27 mouse cellular contexts compared by ENCODE assay signal in genomic region chrX:71287088-71287487, GRCm38 (mm10).
DNase-seq lines count a peak whose midpoint lies in the region; ATAC-seq and TF ChIP-seq lines count a peak whose summit lies in the region.
"Had no signal": no experiment of that assay in that cellular context is flagged by ENCODE, and none has a peak within 500 bp of the region (broad histone marks: within the 10 kb centered on the region; RNA-seq: fewer than 3 reads in every experiment).

No protein-coding gene starts in this region.

- no peaks in the 10 kb centered on the region; the same call in 1 of the 2 replicates for H3K4me1 ChIP-seq in bone marrow, adult 2 months (ENCODE audit: control insufficient read depth, insufficient read depth, low read length)
- no peaks in the 10 kb centered on the region for H3K4me1 ChIP-seq in midbrain, embryonic 16.5 days (ENCODE audit: control insufficient read depth, insufficient read depth, low read length)
- H3K4me1 ChIP-seq: embryonic facial prominence, embryonic 13.5 days; embryonic facial prominence, embryonic 15.5 days; forebrain, embryonic 10.5 days; forebrain, embryonic 12.5 days had no signal

- WGBS in bone marrow, adult 2 months: 67% methylated on average over 7 of the region's 7 CpGs
- WGBS in midbrain, embryonic 16.5 days: 90% methylated on average over 7 of the region's 7 CpGs

- DNase-seq in adrenal gland, postnatal 4 days (ENCODE audit: low spot score in 2 of 2): no peak
- no peak for DNase-seq in cerebellum, adult 9-11 months
- DNase-seq: adrenal gland, adult 8-10 months; adrenal gland, postnatal 14 days; adrenal gland, postnatal 36 days; B cell, adult 2 months; cerebellum, adult 11-12 months; cerebellum, adult 2 months; cerebellum, adult 9-10 months; cerebellum, postnatal 14 days; cerebellum, postnatal 36 days; embryo, embryonic 11 days had no signal

- no peak overlapping the region for H3K9ac ChIP-seq in midbrain, embryonic 16.5 days (ENCODE audit: low read depth, low read length)
- H3K9ac ChIP-seq: embryonic facial prominence, embryonic 13.5 days; embryonic facial prominence, embryonic 15.5 days; forebrain, embryonic 12.5 days had no signal

- no peaks in the 10 kb centered on the region for H3K36me3 ChIP-seq in midbrain, embryonic 16.5 days (ENCODE audit: control insufficient read depth, insufficient read depth, low read length)
- H3K36me3 ChIP-seq: embryonic facial prominence, embryonic 13.5 days; embryonic facial prominence, embryonic 15.5 days; forebrain, embryonic 10.5 days; forebrain, embryonic 12.5 days had no signal

- no peak overlapping the region for H3K4me2 ChIP-seq in midbrain, embryonic 16.5 days (ENCODE audit: low read length)
- H3K4me2 ChIP-seq: embryonic facial prominence, embryonic 13.5 days; embryonic facial prominence, embryonic 15.5 days; forebrain, embryonic 12.5 days had no signal

- no peak for TF ChIP-seq POLR2A in bone marrow, adult 2 months (IDR thresholded peaks at IDR 0.05; ENCODE audit: borderline replicate concordance, control insufficient read depth, low read depth, low read length)

- TF ChIP-seq CTCF in bone marrow, adult 2 months (IDR thresholded peaks at IDR 0.05; ENCODE audit: control insufficient read depth, insufficient read depth, low read length): no peak

- H3K27me3 ChIP-seq in midbrain, embryonic 16.5 days (ENCODE audit: control insufficient read depth, insufficient read depth, low read depth, low read length): no peaks in the 10 kb centered on the region
- H3K27me3 ChIP-seq: CH12.LX; embryonic facial prominence, embryonic 15.5 days; forebrain, embryonic 12.5 days had no signal

- H3K4me3 ChIP-seq in bone marrow, adult 2 months (replicated peaks; ENCODE audit: control insufficient read depth, low read depth, low read length): no peak overlapping the region
- H3K4me3 ChIP-seq in midbrain, embryonic 16.5 days (ENCODE audit: low read depth, low read length): no peak overlapping the region
- H3K4me3 ChIP-seq: embryonic facial prominence, embryonic 13.5 days; embryonic facial prominence, embryonic 15.5 days; erythroblast, embryonic 14.5 days; forebrain, embryonic 10.5 days; forebrain, embryonic 12.5 days had no signal

- H3K9me3 ChIP-seq in midbrain, embryonic 16.5 days (replicated peaks; ENCODE audit: control insufficient read depth, low read length, poor library complexity, severe bottlenecking): no peaks in the 10 kb centered on the region
- H3K9me3 ChIP-seq: embryonic facial prominence, embryonic 13.5 days; embryonic facial prominence, embryonic 15.5 days; forebrain, embryonic 10.5 days; forebrain, embryonic 12.5 days; G1E had no signal

- ATAC-seq in megakaryocyte, adult 5-6 weeks (ENCODE audit: poor library complexity, severe bottlenecking): peak; percentile 75
- no peak for ATAC-seq in midbrain, embryonic 16.5 days
- ATAC-seq: activated CD4-positive, CD25-positive, alpha-beta regulatory T cell, adult 4 months; CD4-positive, CD25-positive, alpha-beta regulatory T cell, adult 4 months; forebrain, embryonic 14.5 days; forebrain, embryonic 16.5 days; Patski had no signal

- peak overlapping the region; percentile 19; the same call in 1 of the 2 replicates for H3K27ac ChIP-seq in bone marrow, adult 2 months (ENCODE audit: control insufficient read depth, insufficient read depth, low read depth, low read length, poor library complexity)
- no peak overlapping the region for H3K27ac ChIP-seq in midbrain, embryonic 16.5 days (ENCODE audit: low read length)
- H3K27ac ChIP-seq: embryonic facial prominence, embryonic 13.5 days; embryonic facial prominence, embryonic 15.5 days; forebrain, embryonic 10.5 days; forebrain, embryonic 12.5 days had no signal
